In the genomic region with DNA sequence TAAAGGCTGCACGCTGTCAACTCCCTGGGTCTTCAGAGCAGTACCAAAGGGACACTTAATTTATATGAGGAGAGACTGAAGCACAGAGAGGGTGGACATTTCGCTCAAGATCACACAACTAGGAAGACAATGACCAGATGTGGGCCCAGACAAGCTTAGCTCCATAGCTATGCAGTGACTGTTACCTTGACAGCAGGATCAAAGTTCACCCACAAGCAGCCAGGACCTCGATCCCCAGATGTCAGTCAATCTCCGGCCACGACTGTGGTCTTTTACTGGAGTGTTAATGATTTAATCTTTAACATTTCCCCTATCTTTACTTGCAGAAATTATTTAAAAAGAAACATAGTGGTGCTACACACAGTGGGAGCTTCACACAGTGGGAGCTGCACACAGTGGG, we compare ENCODE assay signal across 12 mouse cellular contexts. TPM values are rescaled to one million over a fixed set of nuclear protein-coding genes. Genes with fewer than 3 reads are reported as not detected.
DNase-seq lines count a peak whose midpoint lies in the region; ATAC-seq and TF ChIP-seq lines count a peak whose summit lies in the region.
"Had no signal": no experiment of that assay in that cellular context is flagged by ENCODE, and none has a peak within 500 bp of the region (broad histone marks: within the 10 kb centered on the region; RNA-seq: fewer than 3 reads in every experiment).

No protein-coding gene starts in this region.

- H3K4me3 ChIP-seq in layer of hippocampus, adult 2 months, result no peak overlapping the region
- no peak overlapping the region for H3K4me3 ChIP-seq in intestine, embryonic 15.5 days (replicated peaks)
- no peak overlapping the region for H3K4me3 ChIP-seq in liver, embryonic 16.5 days (ENCODE audit: low read depth, low read length)

- H3K4me2 ChIP-seq in intestine, embryonic 15.5 days (replicated peaks), result peak overlapping the region; percentile 23
- H3K4me2 ChIP-seq in liver, embryonic 16.5 days (ENCODE audit: low read depth, low read length), result no peak overlapping the region

- no peak for TF ChIP-seq CTCF in layer of hippocampus, adult 2 months (conservative IDR thresholded peaks at IDR 0.05)

- DNase-seq in layer of hippocampus, adult 2 months (ENCODE audit: low spot score in 2 of 2), result no peak
- no peak for DNase-seq in layer of hippocampus, postnatal 10 days (ENCODE audit: low spot score in 2 of 2)
- peak; percentile 55 for DNase-seq in kidney, postnatal 10 days
- no peak for DNase-seq in gastrocnemius, postnatal 25 days
- DNase-seq in adrenal gland, adult 18-20 months (ENCODE audit: low spot score in 2 of 2), result no peak
- DNase-seq: heart, adult 18-20 months; lung, postnatal 36 days had no signal

- H3K27me3 ChIP-seq in intestine, embryonic 15.5 days (replicated peaks), result no peaks in the 10 kb centered on the region
- peaks cover 7% of the 10 kb centered on the region; the same call in 1 of the 2 replicates for H3K27me3 ChIP-seq in liver, embryonic 16.5 days (ENCODE audit: control insufficient read depth, insufficient read depth, low read depth, low read length)
- H3K27me3 ChIP-seq: CH12.LX had no signal

- peaks cover 52% of the 10 kb centered on the region for H3K4me1 ChIP-seq in intestine, embryonic 15.5 days (replicated peaks)
- no peaks in the 10 kb centered on the region; the same call in none of the 2 replicates for H3K4me1 ChIP-seq in liver, embryonic 16.5 days (ENCODE audit: control insufficient read depth, low read depth, low read length)

- H3K36me3 ChIP-seq in intestine, embryonic 15.5 days, result no peaks in the 10 kb centered on the region
- H3K36me3 ChIP-seq in liver, embryonic 16.5 days (ENCODE audit: control insufficient read depth, insufficient read depth), result no peaks in the 10 kb centered on the region

- no peaks in the 10 kb centered on the region for H3K9me3 ChIP-seq in intestine, embryonic 15.5 days
- H3K9me3 ChIP-seq in liver, embryonic 16.5 days (replicated peaks; ENCODE audit: control insufficient read depth, low read length), result no peaks in the 10 kb centered on the region

- WGBS in intestine, embryonic 15.5 days, result 27% methylated on average over 5 of the region's 5 CpGs
- WGBS in liver, embryonic 16.5 days (ENCODE audit: insufficient replicate concordance), result 21% methylated on average over 5 of the region's 5 CpGs

- H3K27ac ChIP-seq in layer of hippocampus, adult 2 months, result peak overlapping the region; percentile 6; the same call in 1 of the 2 replicates
- 0 out of 2 replicates have a peak overlapping the region, but pooled peaks have one; percentile 33 for H3K27ac ChIP-seq in intestine, embryonic 15.5 days
- no peak overlapping the region for H3K27ac ChIP-seq in liver, embryonic 16.5 days (ENCODE audit: low read length)
- H3K27ac ChIP-seq: hindbrain, postnatal 0 days had no signal

- H3K9ac ChIP-seq in intestine, embryonic 15.5 days, result no peak overlapping the region
- H3K9ac ChIP-seq in liver, embryonic 16.5 days (ENCODE audit: low read depth, low read length), result no peak overlapping the region
- H3K9ac ChIP-seq: forebrain, postnatal 0 days had no signal

- ATAC-seq in intestine, embryonic 15.5 days, result peak; percentile 72
- peak; percentile 45 for ATAC-seq in liver, embryonic 16.5 days (ENCODE audit: low read depth)
- ATAC-seq: forebrain, postnatal 0 days; hindbrain, postnatal 0 days had no signal

RNA-seq across cellular contexts. Expression of a gene that starts 49.1 kb away (rescaled TPM):
- 10 to 100 TPM; 19.7 to 20.1 TPM for total RNA-seq in layer of hippocampus, adult 2 months (2021)
- total RNA-seq in layer of hippocampus, postnatal 10 days (2021), result 10 to 100 TPM; 18.6 to 20.5 TPM
- polyA plus RNA-seq in intestine, embryonic 15.5 days (2015; fragmentation: Nextera tagmentation; extraction: Ambion mirVana), result 1.8 and 2.4 TPM in 2 replicates
- polyA plus RNA-seq in liver, embryonic 16.5 days (2015; fragmentation: Nextera tagmentation; extraction: Ambion mirVana), result 0.09 and 0.25 TPM in 2 replicates
- total RNA-seq in gastrocnemius, postnatal 25 days (2021), result 1 to 10 TPM; 6.4 to 7.7 TPM
- 1 to 10 TPM; 2.8 to 3.7 TPM for total RNA-seq in adrenal gland, adult 18-20 months (2021)
